Mouse (Mus musculus): ENCODE data around the gene Dpy30.

Dpy30 gene

GRCm38 (mm10) chr17:74264333-74265155 is 59.2 kb downstream of the Dpy30 start:
- DNase-seq (ENCODE audit: low read depth, low spot score) = no peak

GRCm38 (mm10) chr17:74262415-74262814 is 61.3 kb downstream of the Dpy30 start:
- DNase-seq (ENCODE audit: low read depth, low spot score) = no peak
